Mouse (Mus musculus) heart, adult 2 months (tissue): ENCODE results near the gene Slamf6.

ENCODE experiments used
- CTCF ChIP-seq: fragments of 200-600 bp; IDR thresholded peaks from 2 replicates; pipeline ENCODE4 v1.8.1; 2022; ENCODE audit warnings: antibody characterized with exemption, mild to moderate bottlenecking, moderate library complexity
- EP300 ChIP-seq: fragments of 200-500 bp; IDR thresholded peaks from 2 replicates; pipeline ENCODE4 v1.6.1; 2011; ENCODE audit warnings: low read depth, low read length, control low read depth; ENCODE audit not compliant: insufficient read depth
- POLR2A ChIP-seq: fragments of 200-500 bp; IDR thresholded peaks from 2 replicates; pipeline ENCODE4 v1.6.1; 2011; ENCODE audit warnings: mild to moderate bottlenecking, low read depth, low read length, control low read depth; ENCODE audit not compliant: insufficient read depth

- TF ChIP-seq CTCF: no peak
- TF ChIP-seq POLR2A: no peak
- TF ChIP-seq EP300: no peak
Measured at GRCm38 (mm10) chr1:171979969-171980730, 62.8 kb downstream of the Slamf6 start.
